Mouse (Mus musculus) hindbrain, embryonic 13.5 days (tissue): Measurements from ENCODE around the gene Prss57. TPM values are rescaled to one million over a fixed set of nuclear protein-coding genes. Genes with fewer than 3 reads are reported as not detected.
"Not testable (repeated sequence)": the region's sequence is repeated elsewhere in the genome, so short reads cannot be mapped to it uniquely, and the experiment has no call there.

Source experiments
- ATAC-seq: fragments of 200-750 bp; cut with Nextera tagmentation; 2 replicates; pipeline ENCODE4 v1.8.0; 2017; ENCODE audit warnings: moderate TSS enrichment; ENCODE audit not compliant: low FRiP score
- H3K27ac ChIP-seq: fragments of 300-500 bp; sonication (generic); 2 replicates; pipeline ENCODE4 v1.5.1; 2015; ENCODE audit warnings: inconsistent platforms, mild to moderate bottlenecking, moderate library complexity
- H3K27me3 ChIP-seq: fragments of 300-500 bp; sonication (generic); 2 replicates; pipeline ENCODE4 v1.6.1; 2015; ENCODE audit warnings: mild to moderate bottlenecking, inconsistent platforms
- H3K36me3 ChIP-seq: fragments of 300-500 bp; sonication (generic); 2 replicates; pipeline ENCODE4 v1.6.1; 2015; ENCODE audit warnings: mild to moderate bottlenecking, inconsistent platforms
- H3K4me1 ChIP-seq: fragments of 300-500 bp; sonication (generic); replicated peaks from 2 replicates; pipeline ENCODE4 v1.6.1; 2015; ENCODE audit warnings: inconsistent platforms
- H3K4me2 ChIP-seq: fragments of 300-500 bp; sonication (generic); 2 replicates; pipeline ENCODE4 v1.6.1; 2015; ENCODE audit warnings: inconsistent platforms, mild to moderate bottlenecking, moderate library complexity
- H3K4me3 ChIP-seq: fragments of 300-500 bp; sonication (generic); 2 replicates; pipeline ENCODE4 v1.5.1; 2015; ENCODE audit warnings: mild to moderate bottlenecking, inconsistent platforms
- H3K9ac ChIP-seq: fragments of 300-500 bp; sonication (generic); 2 replicates; pipeline ENCODE4 v1.6.1; 2015; ENCODE audit warnings: mild to moderate bottlenecking, inconsistent platforms
- H3K9me3 ChIP-seq: fragments of 300-500 bp; sonication (generic); 2 replicates; pipeline ENCODE4 v1.6.1; 2016; ENCODE audit warnings: inconsistent platforms
- WGBS: fragments of 180-500 bp; shearing (Covaris S2); methylation state at CpG from one replicate; pipeline ENCODE4 v1.1.7; 2015; 5-methylcytosine and 5-hydroxymethylcytosine counted together
- polyA plus RNA-seq: library from polyadenylated mRNA; unstranded; fragments of >200 nt; fragmentation: Nextera tagmentation; extraction: Ambion mirVana; gene quantifications from 2 replicates; pipeline ENCODE4 v1.2.1, GENCODE M21; 2015

Prss57 gene
- polyA plus RNA-seq, 1 experiment from 2014 or later = not detected

GRCm38 (mm10) chr10:79762875-79763274 is 27.9 kb downstream of the Prss57 start:
- H3K9ac ChIP-seq = peak overlapping the region; percentile 49; the same call in 1 of the 2 replicates
- ATAC-seq = no peak
- H3K4me2 ChIP-seq = no peak overlapping the region
- H3K27ac ChIP-seq = no peak overlapping the region
- H3K4me1 ChIP-seq = peaks cover 37% of the 10 kb centered on the region
- 85% methylated on average over 3 of the region's 3 CpGs for WGBS
- no peaks in the 10 kb centered on the region for H3K27me3 ChIP-seq
- H3K36me3 ChIP-seq = peaks cover 53% of the 10 kb centered on the region
- no peaks in the 10 kb centered on the region for H3K9me3 ChIP-seq
- H3K4me3 ChIP-seq = no peak overlapping the region

GRCm38 (mm10) chr10:79760603-79761143 is 30.1 kb downstream of the Prss57 start:
- H3K9ac ChIP-seq = no peak overlapping the region
- no peak overlapping the region for H3K27ac ChIP-seq
- no peak overlapping the region for H3K4me3 ChIP-seq
- 0 out of 2 replicates have a peak, but pooled peaks cover under 1% of the 10 kb centered on the region for H3K27me3 ChIP-seq
- WGBS = 91% methylated on average over 11 of the region's 11 CpGs
- H3K4me1 ChIP-seq = peaks cover 30% of the 10 kb centered on the region
- ATAC-seq = no peak
- H3K9me3 ChIP-seq = no peaks in the 10 kb centered on the region
- no peak overlapping the region for H3K4me2 ChIP-seq
- H3K36me3 ChIP-seq = peaks cover 75% of the 10 kb centered on the region

GRCm38 (mm10) chr10:79759675-79760074 is 31.1 kb downstream of the Prss57 start:
- Histone ChIP-seq H3K4me1 (peaks cover 30% of the 10 kb centered on the region), H3K36me3 (peaks cover 77% of the 10 kb centered on the region)
- not testable (repeated sequence) for H3K27me3 ChIP-seq, H3K4me3 ChIP-seq, H3K4me2 ChIP-seq, ATAC-seq, H3K27ac ChIP-seq, H3K9ac ChIP-seq, H3K9me3 ChIP-seq
- WGBS = 93% methylated on average over 1 of the region's 1 CpGs

- Histone ChIP-seq H3K4me3 (no peak overlapping the region), H3K36me3 (peaks cover 60% of the 10 kb centered on the region), H3K27ac (no peak overlapping the region), H3K27me3 (peaks cover 9% of the 10 kb centered on the region; the same call in 1 of the 2 replicates), H3K4me2 (no peak overlapping the region), H3K9ac (no peak overlapping the region), H3K9me3 (no peaks in the 10 kb centered on the region), H3K4me1 (peaks cover 14% of the 10 kb centered on the region)
- ATAC-seq = no peak
- WGBS = 91% methylated on average over 24 of the region's 24 CpGs
Observed at GRCm38 (mm10) chr10:79756660-79757059, 34.1 kb downstream of the Prss57 start.

- WGBS = 82% methylated on average over 3 of the region's 3 CpGs
- Histone ChIP-seq H3K27ac (no peak overlapping the region), H3K4me3 (peak overlapping the region; percentile 44; the same call in 1 of the 2 replicates), H3K9ac (peak overlapping the region; percentile 71; the same call in 1 of the 2 replicates), H3K4me2 (no peak overlapping the region), H3K4me1 (peaks cover 14% of the 10 kb centered on the region), H3K9me3 (no peaks in the 10 kb centered on the region), H3K27me3 (peaks cover 11% of the 10 kb centered on the region; the same call in 1 of the 2 replicates), H3K36me3 (peaks cover 52% of the 10 kb centered on the region)
- ATAC-seq = no peak
Observed at GRCm38 (mm10) chr10:79755854-79756253, 34.9 kb downstream of the Prss57 start.

- peaks cover 43% of the 10 kb centered on the region for H3K36me3 ChIP-seq
- ATAC-seq = peak; percentile 85
- WGBS = 1% methylated on average over 36 of the region's 36 CpGs
- peaks cover 11% of the 10 kb centered on the region; the same call in 1 of the 2 replicates for H3K27me3 ChIP-seq
- no peak within 1 kb of the TSS for H3K27ac ChIP-seq
- H3K9ac ChIP-seq = peak within 1 kb of the TSS; percentile 71
- no peaks in the 10 kb centered on the region for H3K9me3 ChIP-seq
- peaks cover 14% of the 10 kb centered on the region for H3K4me1 ChIP-seq
- H3K4me2 ChIP-seq = peak within 1 kb of the TSS; percentile 72
- H3K4me3 ChIP-seq = peak within 1 kb of the TSS; percentile 44
Observed at GRCm38 (mm10) chr10:79754856-79755516, 35.8 kb downstream of the Prss57 start, which contains the start of gene Fgf22. TSS of gene Fgf22 (plus strand) at chr10:79755076.

- Histone ChIP-seq H3K36me3 (peaks cover 11% of the 10 kb centered on the region), H3K9ac (no peak overlapping the region), H3K4me3 (no peak overlapping the region), H3K4me1 (peaks cover 13% of the 10 kb centered on the region), H3K9me3 (no peaks in the 10 kb centered on the region), H3K4me2 (no peak overlapping the region), H3K27me3 (0 out of 2 replicates have a peak, but pooled peaks cover 3% of the 10 kb centered on the region), H3K27ac (no peak overlapping the region)
- 77% methylated on average over 6 of the region's 6 CpGs for WGBS
- ATAC-seq = no peak
Observed at GRCm38 (mm10) chr10:79748496-79748895, 42.3 kb downstream of the Prss57 start.

- Histone ChIP-seq H3K9ac (peak overlapping the region; percentile 26; the same call in 1 of the 2 replicates), H3K4me2 (peak overlapping the region; percentile 64), H3K27ac (0 out of 2 replicates have a peak overlapping the region, but pooled peaks have one; percentile 35), H3K9me3 (no peaks in the 10 kb centered on the region), H3K4me3 (peak overlapping the region; percentile 22), H3K4me1 (peaks cover 13% of the 10 kb centered on the region), H3K27me3 (0 out of 2 replicates have a peak, but pooled peaks cover 3% of the 10 kb centered on the region), H3K36me3 (peaks cover 28% of the 10 kb centered on the region)
- peak; percentile 60 for ATAC-seq
- 24% methylated on average over 6 of the region's 6 CpGs for WGBS
Observed at GRCm38 (mm10) chr10:79746774-79747151, 44.0 kb downstream of the Prss57 start.

- peak within 1 kb of the TSS; percentile 64 for H3K4me2 ChIP-seq
- H3K4me1 ChIP-seq = peaks cover 13% of the 10 kb centered on the region
- peak within 1 kb of the TSS; percentile 72 for H3K9ac ChIP-seq
- H3K27ac ChIP-seq = 0 out of 2 replicates have a peak within 1 kb of the TSS, but pooled peaks have one; percentile 35
- 3% methylated on average over 38 of the region's 38 CpGs for WGBS
- peak within 1 kb of the TSS; percentile 58 for H3K4me3 ChIP-seq
- H3K27me3 ChIP-seq = no peaks in the 10 kb centered on the region
- H3K36me3 ChIP-seq = peaks cover 34% of the 10 kb centered on the region
- H3K9me3 ChIP-seq = no peaks in the 10 kb centered on the region
- peak; percentile 95 for ATAC-seq
Observed at GRCm38 (mm10) chr10:79745898-79746773, 44.6 kb downstream of the Prss57 start, which contains the start of gene Polrmt. TSS of gene Polrmt (minus strand) at chr10:79746581.

GRCm38 (mm10) chr10:79745411-79745810 is 45.4 kb downstream of the Prss57 start:
- H3K27ac ChIP-seq = no peak overlapping the region
- H3K4me1 ChIP-seq = peaks cover 13% of the 10 kb centered on the region
- no peaks in the 10 kb centered on the region for H3K27me3 ChIP-seq
- peak overlapping the region; percentile 64 for H3K4me2 ChIP-seq
- H3K36me3 ChIP-seq = peaks cover 41% of the 10 kb centered on the region
- no peak for ATAC-seq
- peak overlapping the region; percentile 72; the same call in 1 of the 2 replicates for H3K9ac ChIP-seq
- WGBS = 90% methylated on average over 3 of the region's 3 CpGs
- peaks cover 6% of the 10 kb centered on the region for H3K9me3 ChIP-seq
- H3K4me3 ChIP-seq = peak overlapping the region; percentile 58

- Histone ChIP-seq H3K9ac (no peak overlapping the region), H3K9me3 (peaks cover 22% of the 10 kb centered on the region), H3K4me1 (peaks cover 13% of the 10 kb centered on the region), H3K4me3 (no peak overlapping the region), H3K4me2 (no peak overlapping the region), H3K27ac (no peak overlapping the region), H3K27me3 (no peaks in the 10 kb centered on the region), H3K36me3 (peaks cover 57% of the 10 kb centered on the region)
- ATAC-seq = no peak
- 93% methylated on average over 15 of the region's 15 CpGs for WGBS
Observed at GRCm38 (mm10) chr10:79743650-79744365, 47.0 kb downstream of the Prss57 start.
